Mouse (Mus musculus) midbrain, embryonic 16.5 days (tissue): Measurements from ENCODE around the gene Pan3. TPM values are rescaled to one million over a fixed set of nuclear protein-coding genes. Genes with fewer than 3 reads are reported as not detected.

Experiments
- ATAC-seq: fragments of 200-750 bp; cut with Nextera tagmentation; 2 replicates; pipeline ENCODE4 v1.8.0; 2017; ENCODE audit warnings: moderate TSS enrichment
- H3K27ac ChIP-seq: fragments of 300-500 bp; sonication (generic); 2 replicates; pipeline ENCODE4 v1.5.1; 2014; ENCODE audit warnings: mild to moderate bottlenecking, low read length, mixed read lengths
- H3K27me3 ChIP-seq: fragments of 300-500 bp; sonication (generic); 2 replicates; pipeline ENCODE4 v1.6.1; 2014; ENCODE audit warnings: low read depth, low read length, mixed read lengths; ENCODE audit not compliant: control insufficient read depth, insufficient read depth
- H3K36me3 ChIP-seq: fragments of 300-500 bp; sonication (generic); 2 replicates; pipeline ENCODE4 v1.6.1; 2014; ENCODE audit warnings: mild to moderate bottlenecking, low read length, moderate library complexity, mixed read lengths; ENCODE audit not compliant: control insufficient read depth, insufficient read depth
- H3K4me1 ChIP-seq: fragments of 300-500 bp; sonication (generic); 2 replicates; pipeline ENCODE4 v1.6.1; 2014; ENCODE audit warnings: mild to moderate bottlenecking, low read length, mixed read lengths; ENCODE audit not compliant: control insufficient read depth, insufficient read depth
- H3K4me2 ChIP-seq: fragments of 300-500 bp; sonication (generic); 2 replicates; pipeline ENCODE4 v1.6.1; 2014; ENCODE audit warnings: mild to moderate bottlenecking, low read length, mixed read lengths
- H3K4me3 ChIP-seq: fragments of 300-500 bp; sonication (generic); 2 replicates; pipeline ENCODE4 v1.5.1; 2014; ENCODE audit warnings: low read depth, mild to moderate bottlenecking, low read length, moderate library complexity, mixed read lengths
- H3K9ac ChIP-seq: fragments of 300-500 bp; sonication (generic); 2 replicates; pipeline ENCODE4 v1.6.1; 2014; ENCODE audit warnings: low read depth, low read length, mixed read lengths
- H3K9me3 ChIP-seq: fragments of 300-500 bp; sonication (generic); replicated peaks from 2 replicates; pipeline ENCODE4 v1.6.1; 2014; ENCODE audit warnings: mild to moderate bottlenecking, low read length, mixed read lengths; ENCODE audit not compliant: control insufficient read depth, poor library complexity, severe bottlenecking
- WGBS: fragments of 180-500 bp; shearing (Covaris S2); extraction: QIAGEN DNeasy Blood & Tissue Kit; methylation state at CpG from one replicate; pipeline ENCODE4 v1.1.7; 2014; 5-methylcytosine and 5-hydroxymethylcytosine counted together
- polyA plus RNA-seq: library from polyadenylated mRNA; unstranded; fragments of >200 nt; fragmentation: Nextera tagmentation; extraction: Ambion mirVana; gene quantifications from 2 replicates; pipeline ENCODE4 v1.2.1, GENCODE M21; 2015

Pan3 gene
- polyA plus RNA-seq, 1 experiment from 2014 or later: 61.1 TPM

DNA sequence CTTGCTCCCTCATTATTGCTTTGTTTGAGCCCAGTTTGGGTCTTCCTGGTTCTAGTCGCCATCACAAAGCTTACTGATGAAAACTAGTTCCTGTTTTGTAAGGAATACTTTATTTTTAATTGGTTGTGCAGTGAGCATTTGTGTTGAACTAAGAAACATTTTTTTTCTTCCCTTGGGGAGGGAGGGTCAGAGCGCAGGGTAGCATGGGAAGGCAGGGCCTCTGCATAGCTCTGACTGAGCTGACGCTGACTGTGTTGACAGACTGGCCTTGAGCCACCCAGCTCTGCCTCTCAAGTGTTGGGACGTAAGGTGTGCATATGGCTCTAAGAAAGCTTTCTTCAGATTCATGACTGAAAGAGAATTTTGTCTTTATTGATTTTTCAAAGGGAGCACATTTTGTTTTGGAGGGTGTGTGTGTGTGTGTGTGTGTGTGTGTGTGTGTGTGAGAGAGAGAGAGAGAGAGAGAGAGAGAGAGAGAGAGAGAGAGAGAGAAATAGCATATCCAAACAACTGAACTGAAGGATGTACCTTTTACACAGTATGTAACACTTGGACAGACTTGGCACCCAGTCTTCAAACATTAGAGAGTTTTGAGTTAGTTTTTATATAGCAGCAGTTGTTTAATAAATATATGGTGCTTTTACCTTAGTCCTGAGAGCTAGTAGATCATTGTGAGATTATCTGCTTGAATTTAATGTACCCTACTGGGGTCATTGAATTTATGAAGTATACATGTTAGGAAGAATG lies 30.0 kb downstream of the Pan3 start:
- 70% methylated on average over 4 of the region's 4 CpGs for WGBS
- Histone ChIP-seq H3K27ac (no peak overlapping the region), H3K36me3 (peaks cover 3% of the 10 kb centered on the region), H3K4me2 (no peak overlapping the region), H3K9ac (no peak overlapping the region), H3K4me3 (no peak overlapping the region), H3K9me3 (no peaks in the 10 kb centered on the region), H3K4me1 (no peaks in the 10 kb centered on the region), H3K27me3 (no peaks in the 10 kb centered on the region)
- no peak for ATAC-seq

DNA sequence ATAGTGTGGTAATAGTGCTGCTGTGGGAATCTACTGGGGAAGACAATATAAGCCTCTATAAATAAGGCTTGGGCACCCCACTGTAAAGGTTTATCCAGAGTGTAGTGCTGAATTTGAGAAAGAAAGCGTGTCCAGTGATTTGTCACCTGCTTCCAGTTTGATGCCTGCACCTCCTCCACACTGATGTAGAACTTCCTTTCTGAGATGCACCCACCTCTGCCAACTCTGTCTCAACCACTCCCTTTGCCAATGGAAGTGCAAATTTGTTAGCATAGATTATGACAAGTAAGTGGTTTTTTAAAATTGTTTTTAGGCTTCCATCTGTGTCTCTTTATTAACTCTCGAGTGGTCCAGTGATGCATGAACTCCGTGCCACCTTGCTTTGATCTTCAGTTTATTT lies 33.3 kb downstream of the Pan3 start:
- H3K4me2 ChIP-seq: no peak overlapping the region
- no peaks in the 10 kb centered on the region for H3K27me3 ChIP-seq
- no peak overlapping the region for H3K27ac ChIP-seq
- H3K9ac ChIP-seq: no peak overlapping the region
- ATAC-seq: no peak
- no peak overlapping the region for H3K4me3 ChIP-seq
- H3K4me1 ChIP-seq: no peaks in the 10 kb centered on the region
- H3K9me3 ChIP-seq: no peaks in the 10 kb centered on the region
- WGBS: 87% methylated on average over 3 of the region's 3 CpGs
- H3K36me3 ChIP-seq: 0 out of 2 replicates have a peak, but pooled peaks cover 6% of the 10 kb centered on the region

DNA sequence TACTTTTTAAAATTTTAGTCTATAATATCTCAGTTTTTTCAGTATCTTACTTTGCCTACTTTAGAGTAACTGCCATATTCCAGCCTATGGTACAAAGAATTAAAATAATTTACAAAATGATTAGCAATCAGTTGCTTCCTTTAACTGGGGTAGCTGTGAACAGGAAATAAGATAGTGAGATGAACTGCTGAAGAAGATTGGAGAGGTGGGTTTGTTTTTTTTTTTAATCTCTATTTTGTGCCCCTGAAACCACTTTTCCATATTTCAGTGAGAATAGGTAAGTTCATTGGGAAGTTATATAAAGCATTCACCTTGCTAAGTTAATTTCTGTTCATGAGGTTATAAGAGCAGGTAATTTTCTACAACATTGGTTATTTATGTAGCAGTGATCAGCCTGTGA lies 36.4 kb downstream of the Pan3 start:
- Histone ChIP-seq H3K9me3 (no peaks in the 10 kb centered on the region), H3K4me3 (no peak overlapping the region), H3K9ac (no peak overlapping the region), H3K27me3 (no peaks in the 10 kb centered on the region), H3K4me2 (no peak overlapping the region), H3K27ac (no peak overlapping the region), H3K36me3 (0 out of 2 replicates have a peak, but pooled peaks cover 6% of the 10 kb centered on the region), H3K4me1 (no peaks in the 10 kb centered on the region)
- no peak for ATAC-seq

DNA sequence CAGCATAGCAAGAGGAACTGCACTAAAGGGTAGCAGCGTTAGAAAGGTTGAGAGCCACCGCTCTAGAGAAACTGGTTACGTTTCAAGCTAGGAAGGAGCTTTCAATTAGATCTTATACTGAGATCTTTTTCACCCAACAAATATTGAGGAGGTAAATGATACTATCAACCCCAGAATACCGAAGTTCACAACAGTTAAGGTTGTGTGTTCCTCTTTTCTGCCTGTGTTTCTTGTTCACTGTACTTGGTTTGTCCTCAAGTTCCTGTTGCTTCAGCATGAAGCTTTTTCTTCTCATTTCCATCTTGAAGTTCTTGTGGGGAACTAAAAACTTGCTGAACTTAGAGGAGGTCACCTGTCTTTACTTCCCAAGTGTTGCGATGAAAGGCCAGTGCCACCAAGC lies 41.2 kb downstream of the Pan3 start:
- H3K36me3 ChIP-seq: 0 out of 2 replicates have a peak, but pooled peaks cover 6% of the 10 kb centered on the region
- H3K4me2 ChIP-seq: no peak overlapping the region
- H3K9me3 ChIP-seq: no peaks in the 10 kb centered on the region
- H3K4me1 ChIP-seq: no peaks in the 10 kb centered on the region
- H3K9ac ChIP-seq: no peak overlapping the region
- no peak for ATAC-seq
- no peaks in the 10 kb centered on the region for H3K27me3 ChIP-seq
- no peak overlapping the region for H3K27ac ChIP-seq
- no peak overlapping the region for H3K4me3 ChIP-seq
- WGBS: 94% methylated on average over 5 of the region's 5 CpGs

DNA sequence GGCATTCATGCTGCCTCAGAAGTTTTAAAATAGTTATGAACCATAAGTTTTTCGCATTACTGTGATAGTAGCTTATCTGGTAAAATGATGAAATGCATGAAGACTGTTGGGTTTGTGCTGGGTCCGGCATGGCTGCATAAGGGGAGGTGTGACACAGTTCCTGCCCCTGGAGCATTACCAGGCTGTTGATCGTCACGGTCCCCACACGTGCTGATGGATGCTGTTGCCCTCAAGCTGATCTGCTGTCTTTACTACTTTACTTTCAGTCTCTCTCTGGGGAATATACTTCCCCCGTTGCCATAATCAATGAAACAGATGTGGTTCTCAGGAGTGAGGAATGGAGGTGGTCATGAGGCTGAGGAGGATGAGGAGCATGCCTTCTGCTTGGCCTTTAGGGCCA lies 43.1 kb downstream of the Pan3 start:
- no peak overlapping the region for H3K4me3 ChIP-seq
- no peak overlapping the region for H3K9ac ChIP-seq
- no peak overlapping the region for H3K27ac ChIP-seq
- ATAC-seq: no peak
- no peaks in the 10 kb centered on the region for H3K4me1 ChIP-seq
- no peaks in the 10 kb centered on the region for H3K27me3 ChIP-seq
- no peaks in the 10 kb centered on the region for H3K9me3 ChIP-seq
- WGBS: 77% methylated on average over 6 of the region's 6 CpGs
- H3K36me3 ChIP-seq: no peaks in the 10 kb centered on the region
- no peak overlapping the region for H3K4me2 ChIP-seq

DNA sequence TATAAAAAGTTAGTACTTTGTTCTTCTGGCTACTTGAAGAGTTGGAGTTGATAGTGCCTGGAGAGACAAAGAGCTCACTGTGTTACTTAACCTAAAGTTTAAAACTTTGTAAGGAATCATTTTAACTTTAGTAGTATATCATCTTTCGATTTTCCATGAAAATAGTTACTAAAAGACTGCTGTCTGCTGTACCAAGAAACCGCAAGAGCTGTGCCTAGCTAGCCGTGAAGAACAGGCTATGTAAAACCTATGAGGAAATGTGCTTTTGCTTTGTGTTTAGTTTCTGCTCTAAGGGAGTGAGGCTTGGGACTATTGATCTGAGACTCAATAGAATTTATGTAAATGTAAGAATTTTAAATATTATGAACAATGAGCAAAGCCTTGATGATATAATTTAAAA lies 43.9 kb downstream of the Pan3 start:
- Histone ChIP-seq H3K36me3 (no peaks in the 10 kb centered on the region), H3K4me1 (no peaks in the 10 kb centered on the region), H3K27me3 (no peaks in the 10 kb centered on the region), H3K27ac (no peak overlapping the region), H3K4me2 (no peak overlapping the region), H3K9ac (no peak overlapping the region), H3K9me3 (no peaks in the 10 kb centered on the region), H3K4me3 (no peak overlapping the region)
- ATAC-seq: no peak
- WGBS: 87% methylated on average over 3 of the region's 3 CpGs

DNA sequence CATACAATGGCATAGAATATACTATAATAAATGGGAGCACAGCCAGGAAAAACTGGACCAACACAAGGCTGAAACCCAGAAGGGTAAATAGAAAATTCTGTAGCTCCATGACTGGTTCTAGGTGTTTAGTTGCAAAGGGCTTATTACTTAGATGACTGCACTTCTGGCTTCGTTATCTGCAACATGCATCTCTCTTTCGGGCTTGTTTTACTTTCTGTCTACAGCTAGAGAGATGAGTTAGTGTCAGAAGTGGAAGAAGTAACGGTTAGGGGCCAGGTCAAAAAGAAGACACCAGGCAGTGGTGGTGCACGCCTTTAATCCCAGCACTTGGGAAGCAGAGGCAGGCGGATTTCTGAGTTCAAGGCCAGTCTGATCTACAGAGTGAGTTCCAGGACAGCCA lies 46.1 kb downstream of the Pan3 start:
- H3K4me2 ChIP-seq: no peak overlapping the region
- H3K27ac ChIP-seq: no peak overlapping the region
- 96% methylated on average over 5 of the region's 5 CpGs for WGBS
- H3K4me3 ChIP-seq: no peak overlapping the region
- no peak overlapping the region for H3K9ac ChIP-seq
- H3K4me1 ChIP-seq: no peaks in the 10 kb centered on the region
- no peaks in the 10 kb centered on the region for H3K27me3 ChIP-seq
- no peaks in the 10 kb centered on the region for H3K9me3 ChIP-seq
- ATAC-seq: no peak
- H3K36me3 ChIP-seq: no peaks in the 10 kb centered on the region

DNA sequence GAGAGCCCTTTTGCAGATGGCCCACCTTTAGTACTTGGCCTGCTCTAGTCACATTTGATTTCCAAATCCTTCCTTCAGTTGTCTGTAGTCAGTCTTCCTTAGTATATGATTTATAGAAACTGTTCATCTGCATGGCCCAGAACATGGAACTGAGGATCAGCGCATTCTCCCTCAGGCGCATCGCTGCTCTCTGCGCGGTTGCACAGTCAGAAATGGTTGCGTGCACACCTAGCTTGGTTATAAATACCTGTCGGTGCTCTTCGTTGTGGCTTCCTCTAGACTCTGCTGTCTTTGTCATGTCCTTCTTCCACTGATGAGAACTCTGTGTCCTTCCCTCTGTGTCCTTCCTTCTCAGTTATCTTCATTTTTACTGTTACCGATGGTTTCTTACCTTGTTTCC lies 47.1 kb downstream of the Pan3 start:
- H3K9ac ChIP-seq: no peak overlapping the region
- no peaks in the 10 kb centered on the region for H3K27me3 ChIP-seq
- no peaks in the 10 kb centered on the region for H3K9me3 ChIP-seq
- H3K4me1 ChIP-seq: no peaks in the 10 kb centered on the region
- no peaks in the 10 kb centered on the region for H3K36me3 ChIP-seq
- no peak overlapping the region for H3K27ac ChIP-seq
- H3K4me2 ChIP-seq: no peak overlapping the region
- 99% methylated on average over 9 of the region's 9 CpGs for WGBS
- no peak overlapping the region for H3K4me3 ChIP-seq
- no peak for ATAC-seq

DNA sequence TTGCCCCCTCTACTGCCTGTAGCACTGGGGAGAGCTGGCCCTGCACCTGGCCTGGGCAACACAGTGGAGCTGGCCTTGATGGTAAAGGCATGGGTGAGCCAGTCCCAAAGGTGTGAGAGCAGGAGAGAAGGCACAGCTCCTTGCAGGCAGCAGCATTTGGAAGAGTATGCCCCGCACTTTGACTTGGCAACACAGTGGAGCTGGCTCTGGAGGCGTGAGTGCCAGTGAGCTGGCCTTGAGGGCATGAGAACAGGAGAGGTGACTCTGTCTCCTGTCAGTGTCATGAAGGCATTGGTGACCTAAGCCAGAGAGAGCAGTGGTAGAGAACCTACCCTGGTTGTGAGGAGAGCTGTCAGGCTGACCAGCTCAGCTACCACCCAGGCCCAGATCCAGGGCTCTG lies 49.4 kb downstream of the Pan3 start:
- H3K4me3 ChIP-seq: no peak overlapping the region
- H3K9me3 ChIP-seq: no peaks in the 10 kb centered on the region
- H3K4me1 ChIP-seq: no peaks in the 10 kb centered on the region
- no peaks in the 10 kb centered on the region for H3K27me3 ChIP-seq
- H3K9ac ChIP-seq: no peak overlapping the region
- no peak for ATAC-seq
- H3K4me2 ChIP-seq: no peak overlapping the region
- H3K27ac ChIP-seq: no peak overlapping the region
- 94% methylated on average over 2 of the region's 2 CpGs for WGBS
- no peaks in the 10 kb centered on the region for H3K36me3 ChIP-seq
